Mouse (Mus musculus) megakaryocyte-erythroid progenitor cell, adult 5-6 weeks (primary cell): ENCODE measurements around the gene Itgb7. TPM values are rescaled to one million over a fixed set of nuclear protein-coding genes. Genes with fewer than 3 reads are reported as not detected.

ENCODE experiments used
- ATAC-seq: replicated peaks from 2 replicates; pipeline ENCODE4 v1.8.0; 2016; ENCODE audit warnings: mild to moderate bottlenecking, inconsistent platforms; ENCODE audit not compliant: severe bottlenecking, poor library complexity, low FRiP score, low TSS enrichment
- total RNA-seq, 2 experiments: library from RNA; stranded (forward) in 1 of 2; stranded (reverse) in 1 of 2; fragments of 200-1000, 215-1000 nt in 1 of 2; fragments of >200 nt in 1 of 2; fragmentation: Nextera tagmentation in 1 of 2; gene quantifications; 2 replicates each; pipeline ENCODE4 v1.2.3; 2014 to 2017

Gene Itgb7
- total RNA-seq, 2 experiments from 2014 or later: 13.1 to 47.2 TPM

DNA sequence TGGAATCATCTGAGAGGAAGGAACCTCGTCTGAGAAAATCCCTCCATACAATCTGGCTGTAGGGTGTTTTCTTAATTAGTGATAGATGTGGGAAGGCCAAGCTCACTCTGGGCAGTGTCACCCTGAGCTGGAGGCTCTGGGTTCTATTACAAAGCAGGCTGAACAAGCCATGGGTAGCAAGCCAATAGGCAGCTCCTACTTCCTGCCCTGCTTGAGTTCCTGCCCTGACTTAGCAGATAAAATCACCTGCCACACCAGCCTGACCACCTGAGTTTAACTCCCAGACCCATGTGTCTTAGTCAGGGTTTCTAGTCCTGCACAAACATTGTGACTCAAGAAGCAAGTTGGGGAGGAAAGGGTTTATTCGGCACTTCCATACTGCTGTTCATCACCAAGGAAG is 62.7 kb downstream of the Itgb7 start:
- no peak for ATAC-seq

DNA sequence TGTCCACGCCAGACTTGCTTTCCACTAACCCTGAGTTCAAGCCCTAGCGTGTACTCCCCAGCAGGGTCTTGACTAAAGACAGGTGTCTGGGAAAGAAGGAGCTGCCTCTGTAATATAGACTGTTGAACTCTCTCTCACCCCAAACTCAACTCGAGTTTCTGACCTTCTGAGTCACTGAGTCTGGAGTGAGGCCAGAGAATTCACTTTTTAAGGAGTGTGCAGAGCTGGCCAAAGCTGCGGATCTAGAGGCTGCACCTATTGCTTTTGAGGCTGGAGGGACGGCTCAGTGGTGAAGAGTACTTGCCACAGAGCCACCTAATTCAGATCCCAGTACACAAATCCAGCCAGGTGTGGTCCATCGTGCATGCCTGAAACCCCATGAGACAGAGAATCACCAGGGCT is 64.1 kb downstream of the Itgb7 start:
- ATAC-seq: no peak

Other genes with a start within 250 kb of the Itgb7 start
- 0.17 and 1.5 TPM in 2 replicates for gene Krt8, start 227.5 kb downstream of the Itgb7 start, total RNA-seq (2014; fragmentation: Nextera tagmentation)
- gene Krt8, start 227.5 kb downstream of the Itgb7 start, total RNA-seq (2017): 0.27 TPM in 1 of 2 replicates, not detected in the other
- 8.3 TPM in 1 of 2 replicates, not detected in the other for gene Krt18, start 203.8 kb downstream of the Itgb7 start, total RNA-seq (2014; fragmentation: Nextera tagmentation)
- gene Krt18, start 203.8 kb downstream of the Itgb7 start, total RNA-seq (2017): 7.2 and 11.5 TPM in 2 replicates
- 328 and 355 TPM in 2 replicates for gene Eif4b, start 158.2 kb downstream of the Itgb7 start, total RNA-seq (2014; fragmentation: Nextera tagmentation)
- 527 and 549 TPM in 2 replicates for gene Eif4b, start 158.2 kb downstream of the Itgb7 start, total RNA-seq (2017)
- gene Tns2, start 131.5 kb downstream of the Itgb7 start, total RNA-seq (2014; fragmentation: Nextera tagmentation): not detected in 2 replicates
- not detected in 2 replicates for gene Tns2, start 131.5 kb downstream of the Itgb7 start, total RNA-seq (2017)
- 19.6 and 21.5 TPM in 2 replicates for gene Spryd3, start 95.7 kb downstream of the Itgb7 start, total RNA-seq (2014; fragmentation: Nextera tagmentation)
- gene Spryd3, start 95.7 kb downstream of the Itgb7 start, total RNA-seq (2017): 14.4 and 18.7 TPM in 2 replicates
- gene Igfbp6, start 87.6 kb downstream of the Itgb7 start, total RNA-seq (2014; fragmentation: Nextera tagmentation): not detected in 2 replicates
- gene Igfbp6, start 87.6 kb downstream of the Itgb7 start, total RNA-seq (2017): not detected in 2 replicates
- 12.8 and 15.4 TPM in 2 replicates for gene Soat2, start 81.4 kb downstream of the Itgb7 start, total RNA-seq (2014; fragmentation: Nextera tagmentation)
- gene Soat2, start 81.4 kb downstream of the Itgb7 start, total RNA-seq (2017): 8.9 and 11.2 TPM in 2 replicates
- gene Zfp740, start 28.7 kb downstream of the Itgb7 start, total RNA-seq (2014; fragmentation: Nextera tagmentation): 39.8 and 65.3 TPM in 2 replicates
- 33.0 and 39.0 TPM in 2 replicates for gene Zfp740, start 28.7 kb downstream of the Itgb7 start, total RNA-seq (2017)
- gene Csad, start 27.2 kb downstream of the Itgb7 start, total RNA-seq (2014; fragmentation: Nextera tagmentation): 9.6 and 21.4 TPM in 2 replicates
- 11.4 and 33.8 TPM in 2 replicates for gene Csad, start 27.2 kb downstream of the Itgb7 start, total RNA-seq (2017)
- 0.61 and 1.8 TPM in 2 replicates for gene Rarg, start 25.6 kb upstream of the Itgb7 start, total RNA-seq (2014; fragmentation: Nextera tagmentation)
- gene Rarg, start 25.6 kb upstream of the Itgb7 start, total RNA-seq (2017): 1.6 and 6.7 TPM in 2 replicates
- not detected in 2 replicates for gene Gm9918, start 38.6 kb upstream of the Itgb7 start, total RNA-seq (2014; fragmentation: Nextera tagmentation)
- not detected in 2 replicates for gene Gm9918, start 38.6 kb upstream of the Itgb7 start, total RNA-seq (2017)
- 30.4 and 32.9 TPM in 2 replicates for gene Mfsd5, start 47.5 kb upstream of the Itgb7 start, total RNA-seq (2014; fragmentation: Nextera tagmentation)
- 14.2 and 19.5 TPM in 2 replicates for gene Mfsd5, start 47.5 kb upstream of the Itgb7 start, total RNA-seq (2017)
- 54.5 and 68.3 TPM in 2 replicates for gene Espl1, start 64.3 kb upstream of the Itgb7 start, total RNA-seq (2014; fragmentation: Nextera tagmentation)
- gene Espl1, start 64.3 kb upstream of the Itgb7 start, total RNA-seq (2017): 16.6 and 40.6 TPM in 2 replicates
- 210 and 293 TPM in 2 replicates for gene Pfdn5, start 94.2 kb upstream of the Itgb7 start, total RNA-seq (2014; fragmentation: Nextera tagmentation)
- 214 and 318 TPM in 2 replicates for gene Pfdn5, start 94.2 kb upstream of the Itgb7 start, total RNA-seq (2017)
- 85.2 and 86.5 TPM in 2 replicates for gene Myg1, start 99.8 kb upstream of the Itgb7 start, total RNA-seq (2014; fragmentation: Nextera tagmentation)
- gene Myg1, start 99.8 kb upstream of the Itgb7 start, total RNA-seq (2017): 60.8 and 73.8 TPM in 2 replicates
- gene Aaas, start 118.8 kb upstream of the Itgb7 start, total RNA-seq (2014; fragmentation: Nextera tagmentation): 145 and 165 TPM in 2 replicates
- gene Aaas, start 118.8 kb upstream of the Itgb7 start, total RNA-seq (2017): 179 and 207 TPM in 2 replicates
- not detected in 2 replicates for gene Sp7, start 135.2 kb upstream of the Itgb7 start, total RNA-seq (2014; fragmentation: Nextera tagmentation)
- not detected in 2 replicates for gene Sp7, start 135.2 kb upstream of the Itgb7 start, total RNA-seq (2017)
- gene Sp1, start 174.2 kb upstream of the Itgb7 start, total RNA-seq (2014; fragmentation: Nextera tagmentation): 68.0 and 80.3 TPM in 2 replicates
- gene Sp1, start 174.2 kb upstream of the Itgb7 start, total RNA-seq (2017): 45.0 and 62.2 TPM in 2 replicates
- not detected in 2 replicates for gene Amhr2, start 213.4 kb upstream of the Itgb7 start, total RNA-seq (2014; fragmentation: Nextera tagmentation)
- not detected in 2 replicates for gene Amhr2, start 213.4 kb upstream of the Itgb7 start, total RNA-seq (2017)
- gene Prr13, start 227.1 kb upstream of the Itgb7 start, total RNA-seq (2014; fragmentation: Nextera tagmentation): 61.5 and 97.6 TPM in 2 replicates
- 50.3 and 54.5 TPM in 2 replicates for gene Prr13, start 227.1 kb upstream of the Itgb7 start, total RNA-seq (2017)
- gene Pcbp2, start 238.6 kb upstream of the Itgb7 start, total RNA-seq (2014; fragmentation: Nextera tagmentation): 749 and 832 TPM in 2 replicates
- 152 and 207 TPM in 2 replicates for gene Pcbp2, start 238.6 kb upstream of the Itgb7 start, total RNA-seq (2017)